Mouse (Mus musculus) liver, embryonic 14.5 days (tissue): ENCODE measurements around the gene March1.

Experiments
- CTCF ChIP-seq: IDR thresholded peaks from 2 replicates; pipeline ENCODE4 v1.5.1; 2016; ENCODE audit warnings: antibody characterized with exemption, low read depth, control low read depth
- EP300 ChIP-seq: IDR thresholded peaks from 2 replicates; pipeline ENCODE4 v1.6.1; 2016; ENCODE audit warnings: antibody characterized with exemption, low read depth

DNA sequence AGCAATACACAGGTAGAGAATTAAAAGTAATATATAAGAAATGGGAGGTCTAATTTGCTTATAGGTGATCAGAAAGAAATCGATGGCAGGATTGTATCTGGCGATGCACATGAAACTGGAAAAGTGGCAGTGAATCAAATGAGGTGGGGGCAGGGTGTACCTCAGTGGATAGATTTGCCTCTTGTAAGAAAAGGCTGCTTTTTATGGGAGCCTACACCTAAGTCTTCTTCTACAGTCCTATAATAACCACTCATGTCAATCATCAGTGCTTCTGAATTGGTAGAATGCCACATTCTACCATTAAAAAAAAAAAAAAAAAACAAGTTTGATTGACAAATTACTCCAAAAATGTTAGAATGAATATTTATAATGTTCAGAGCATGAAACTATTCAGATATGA lies 567.5 kb downstream of the March1 start:
- no peak for TF ChIP-seq EP300
- TF ChIP-seq CTCF: no peak
